Mouse (Mus musculus) liver, embryonic 16.5 days (tissue): ENCODE data around the gene 1700011M02Rik. TPM values are rescaled to one million over a fixed set of nuclear protein-coding genes. Genes with fewer than 3 reads are reported as not detected.
"Not testable (repeated sequence)": the region's sequence is repeated elsewhere in the genome, so short reads cannot be mapped to it uniquely, and the experiment has no call there.

Source experiments
- ATAC-seq: fragments of 200-750 bp; cut with Nextera tagmentation; 2 replicates; pipeline ENCODE4 v1.8.0; 2017; ENCODE audit warnings: low read depth, mild to moderate bottlenecking, moderate number of reproducible peaks, moderate library complexity
- H3K27ac ChIP-seq: fragments of 300-500 bp; sonication (generic); 2 replicates; pipeline ENCODE4 v1.5.1; 2014; ENCODE audit warnings: mild to moderate bottlenecking, low read length
- H3K27me3 ChIP-seq: fragments of 300-500 bp; sonication (generic); 2 replicates; pipeline ENCODE4 v1.6.1; 2014; ENCODE audit warnings: low read depth, low read length, mixed read lengths; ENCODE audit not compliant: control insufficient read depth, insufficient read depth
- H3K36me3 ChIP-seq: fragments of 300-500 bp; sonication (generic); 2 replicates; pipeline ENCODE4 v1.6.1; 2014; ENCODE audit warnings: mild to moderate bottlenecking; ENCODE audit not compliant: control insufficient read depth, insufficient read depth
- H3K4me1 ChIP-seq: fragments of 300-500 bp; sonication (generic); 2 replicates; pipeline ENCODE4 v1.6.1; 2014; ENCODE audit warnings: low read depth, low read length, mixed read lengths; ENCODE audit not compliant: control insufficient read depth
- H3K4me2 ChIP-seq: fragments of 300-500 bp; sonication (generic); 2 replicates; pipeline ENCODE4 v1.6.1; 2014; ENCODE audit warnings: low read depth, low read length, mixed read lengths
- H3K4me3 ChIP-seq: fragments of 300-500 bp; sonication (generic); 2 replicates; pipeline ENCODE4 v1.5.1; 2014; ENCODE audit warnings: low read depth, mild to moderate bottlenecking, low read length
- H3K9ac ChIP-seq: fragments of 300-500 bp; sonication (generic); 2 replicates; pipeline ENCODE4 v1.6.1; 2014; ENCODE audit warnings: low read depth, low read length
- H3K9me3 ChIP-seq: fragments of 300-500 bp; sonication (generic); replicated peaks from 2 replicates; pipeline ENCODE4 v1.6.1; 2016; ENCODE audit warnings: low read length; ENCODE audit not compliant: control insufficient read depth
- WGBS: fragments of 180-500 bp; shearing (Covaris S2); extraction: QIAGEN DNeasy Blood & Tissue Kit; methylation state at CpG from one replicate; pipeline ENCODE4 v1.1.7; 2014; ENCODE audit not compliant: insufficient replicate concordance; 5-methylcytosine and 5-hydroxymethylcytosine counted together
- polyA plus RNA-seq: library from polyadenylated mRNA; unstranded; fragments of >200 nt; fragmentation: Nextera tagmentation; extraction: Ambion mirVana; gene quantifications from 2 replicates; pipeline ENCODE4 v1.2.1, GENCODE M21; 2015

The 1700011M02Rik gene
- polyA plus RNA-seq, 1 experiment from 2014 or later = not detected

DNA sequence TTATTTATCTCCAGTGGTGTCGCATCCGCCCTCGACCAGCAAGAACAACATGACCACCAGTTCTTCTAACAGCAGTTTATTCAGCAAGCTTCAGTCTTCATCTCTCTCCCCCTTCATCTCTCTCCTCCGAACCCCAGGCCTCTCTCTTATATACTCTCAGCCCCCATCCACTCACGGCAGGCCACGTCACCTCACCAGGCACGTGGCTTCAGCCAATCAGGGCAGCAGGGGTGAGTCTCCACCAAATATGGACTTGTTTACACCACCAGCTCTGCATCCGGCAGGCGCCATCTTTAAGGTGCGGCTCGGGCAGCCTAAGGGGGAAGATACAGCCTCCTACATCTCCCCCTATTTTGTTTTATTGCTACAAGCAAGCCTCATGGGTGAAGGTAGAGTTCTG is 41.4 kb downstream of the 1700011M02Rik start:
- not testable (repeated sequence) for ATAC-seq
- 75% methylated on average over 11 of the region's 11 CpGs for WGBS

DNA sequence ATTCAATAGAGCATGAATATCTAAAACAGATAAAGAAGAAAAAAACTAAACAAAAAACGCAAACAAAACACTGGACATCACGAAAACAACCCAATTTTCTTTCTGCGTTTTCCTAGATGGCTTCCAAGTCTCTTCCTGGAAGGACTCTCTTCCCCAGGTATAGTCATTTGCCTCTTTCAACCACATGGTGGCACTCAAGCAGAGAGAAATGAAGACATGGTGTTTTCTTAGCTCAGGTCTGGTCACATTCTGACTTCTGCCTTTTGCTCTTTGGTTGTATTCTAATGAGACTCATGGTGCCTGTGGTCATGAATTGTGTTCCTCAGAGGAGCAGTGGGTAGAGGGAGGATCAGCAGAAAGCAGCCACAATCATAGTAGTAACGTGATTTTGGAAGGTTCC is 50.2 kb downstream of the 1700011M02Rik start:
- no peak overlapping the region for H3K4me2 ChIP-seq
- H3K9me3 ChIP-seq = no peaks in the 10 kb centered on the region
- no peaks in the 10 kb centered on the region for H3K36me3 ChIP-seq
- H3K27me3 ChIP-seq = no peaks in the 10 kb centered on the region
- ATAC-seq = no peak
- WGBS = 26% methylated on average over 4 of the region's 4 CpGs
- no peak overlapping the region for H3K27ac ChIP-seq
- H3K4me3 ChIP-seq = no peak overlapping the region
- no peak overlapping the region for H3K9ac ChIP-seq
- no peaks in the 10 kb centered on the region for H3K4me1 ChIP-seq

More for the DNA sequence above, 41.4 kb downstream of the 1700011M02Rik start:
- not testable (repeated sequence) for H3K4me3 ChIP-seq, H3K27ac ChIP-seq, H3K4me1 ChIP-seq, H3K27me3 ChIP-seq, H3K36me3 ChIP-seq, H3K9me3 ChIP-seq, H3K9ac ChIP-seq, H3K4me2 ChIP-seq

Other genes with a start within 250 kb of the 1700011M02Rik start
- not detected in 2 replicates for gene Gm3880, start 221.9 kb upstream of the 1700011M02Rik start, polyA plus RNA-seq
- gene Gm9112, start 201.3 kb upstream of the 1700011M02Rik start, polyA plus RNA-seq = not detected in 2 replicates
- gene Dmrtc1b, start 201.0 kb upstream of the 1700011M02Rik start, polyA plus RNA-seq = not detected in 2 replicates
- not detected in 2 replicates for gene Dmrtc1c1, start 105.9 kb upstream of the 1700011M02Rik start, polyA plus RNA-seq
- gene Dmrtc1c2, start 54.3 kb upstream of the 1700011M02Rik start, polyA plus RNA-seq = not detected in 2 replicates
- not detected in 2 replicates for gene 1700031F05Rik, start 40.9 kb upstream of the 1700011M02Rik start, polyA plus RNA-seq
- gene Dmrtc1a, start 218 bp upstream of the 1700011M02Rik start, polyA plus RNA-seq = not detected in 2 replicates
- gene 1700018G05Rik, start 19.5 kb downstream of the 1700011M02Rik start, polyA plus RNA-seq = not detected in 2 replicates